22 mouse cellular contexts compared by ENCODE assay signal in genomic region chr1:107360898-107361297, GRCm38 (mm10). TPM values are rescaled to one million over a fixed set of nuclear protein-coding genes. Genes with fewer than 3 reads are reported as not detected.
DNase-seq lines count a peak whose midpoint lies in the region; ATAC-seq lines count a peak whose summit lies in the region.
"Had no signal": no experiment of that assay in that cellular context is flagged by ENCODE, and none has a peak within 500 bp of the region (broad histone marks: within the 10 kb centered on the region; RNA-seq: fewer than 3 reads in every experiment).

TSS of gene Serpinb11 (plus strand) at chr1:107361198.

- no peak for ATAC-seq in limb, embryonic 15.5 days (ENCODE audit: insufficient number of reproducible peaks, low FRiP score, low TSS enrichment, low read depth)
- no peak for ATAC-seq in stomach, embryonic 16.5 days (ENCODE audit: insufficient read depth, low FRiP score)
- ATAC-seq: forebrain, embryonic 13.5 days; forebrain, embryonic 15.5 days; forebrain, postnatal 0 days had no signal

- H3K36me3 ChIP-seq in limb, embryonic 15.5 days = no peaks in the 10 kb centered on the region
- H3K36me3 ChIP-seq in limb, embryonic 10.5 days = no peaks in the 10 kb centered on the region
- H3K36me3 ChIP-seq in stomach, embryonic 16.5 days (ENCODE audit: control insufficient read depth, insufficient read depth, low read length) = no peaks in the 10 kb centered on the region
- H3K36me3 ChIP-seq: embryonic facial prominence, embryonic 12.5 days; forebrain, embryonic 15.5 days had no signal

- 60% methylated on average over 1 of the region's 1 CpGs for WGBS in limb, embryonic 15.5 days
- WGBS in limb, embryonic 10.5 days = 74% methylated on average over 1 of the region's 1 CpGs
- WGBS in stomach, embryonic 16.5 days = 59% methylated on average over 1 of the region's 1 CpGs

- no peaks in the 10 kb centered on the region for H3K4me1 ChIP-seq in limb, embryonic 15.5 days
- no peaks in the 10 kb centered on the region for H3K4me1 ChIP-seq in limb, embryonic 10.5 days
- H3K4me1 ChIP-seq in stomach, embryonic 16.5 days (ENCODE audit: control insufficient read depth, insufficient read depth, low read length) = no peaks in the 10 kb centered on the region
- H3K4me1 ChIP-seq: embryonic facial prominence, embryonic 12.5 days; forebrain, embryonic 13.5 days; forebrain, embryonic 15.5 days had no signal

- no peak within 1 kb of the TSS for H3K9ac ChIP-seq in limb, embryonic 15.5 days
- no peak within 1 kb of the TSS for H3K9ac ChIP-seq in stomach, embryonic 16.5 days (ENCODE audit: low read length)
- H3K9ac ChIP-seq: embryonic facial prominence, embryonic 12.5 days; forebrain, embryonic 13.5 days; forebrain, embryonic 15.5 days; forebrain, postnatal 0 days had no signal

- H3K4me3 ChIP-seq in limb, embryonic 15.5 days = no peak within 1 kb of the TSS
- H3K4me3 ChIP-seq in limb, embryonic 10.5 days = no peak within 1 kb of the TSS
- no peak within 1 kb of the TSS for H3K4me3 ChIP-seq in stomach, embryonic 16.5 days (replicated peaks; ENCODE audit: low read length)
- H3K4me3 ChIP-seq: embryonic facial prominence, embryonic 12.5 days; forebrain, embryonic 13.5 days; forebrain, embryonic 15.5 days had no signal

- no peaks in the 10 kb centered on the region for H3K9me3 ChIP-seq in limb, embryonic 15.5 days
- no peaks in the 10 kb centered on the region for H3K9me3 ChIP-seq in limb, embryonic 10.5 days (replicated peaks)
- no peaks in the 10 kb centered on the region for H3K9me3 ChIP-seq in stomach, embryonic 16.5 days (replicated peaks; ENCODE audit: control insufficient read depth, low read length)
- H3K9me3 ChIP-seq: embryonic facial prominence, embryonic 12.5 days; forebrain, embryonic 13.5 days; forebrain, embryonic 15.5 days had no signal

- H3K27ac ChIP-seq in limb, embryonic 15.5 days = no peak within 1 kb of the TSS
- H3K27ac ChIP-seq in limb, embryonic 10.5 days = no peak within 1 kb of the TSS
- H3K27ac ChIP-seq in stomach, embryonic 16.5 days (ENCODE audit: low read length) = no peak within 1 kb of the TSS
- H3K27ac ChIP-seq: embryonic facial prominence, embryonic 12.5 days; forebrain, embryonic 13.5 days; forebrain, embryonic 15.5 days had no signal

- no peaks in the 10 kb centered on the region for H3K27me3 ChIP-seq in limb, embryonic 15.5 days
- no peaks in the 10 kb centered on the region for H3K27me3 ChIP-seq in limb, embryonic 10.5 days (ENCODE audit: low read depth, poor library complexity, severe bottlenecking)
- H3K27me3 ChIP-seq in stomach, embryonic 16.5 days (ENCODE audit: control insufficient read depth, insufficient read depth, low read length) = no peaks in the 10 kb centered on the region
- H3K27me3 ChIP-seq: embryonic facial prominence, embryonic 12.5 days; forebrain, embryonic 13.5 days; forebrain, embryonic 15.5 days had no signal

- H3K4me2 ChIP-seq in limb, embryonic 15.5 days = no peak within 1 kb of the TSS
- H3K4me2 ChIP-seq in stomach, embryonic 16.5 days (ENCODE audit: low read depth, low read length) = no peak within 1 kb of the TSS
- H3K4me2 ChIP-seq: embryonic facial prominence, embryonic 12.5 days; forebrain, embryonic 13.5 days; forebrain, embryonic 15.5 days had no signal

- no peak for DNase-seq in limb, embryonic 10.5 days (ENCODE audit: low spot score)
- DNase-seq in spleen, adult 18-20 months = no peak
- DNase-seq in kidney, adult 11 months = no peak
- DNase-seq: adrenal gland, adult 2 months; adrenal gland, postnatal 10 days; adrenal gland, postnatal 25 days; cerebellum, adult 11 months; cerebellum, adult 18-20 months; cerebellum, adult 8-10 months; cerebellum, adult 9-11 months; cerebellum, postnatal 14 days; cerebellum, postnatal 36 days; embryo, embryonic 11 days; forebrain, postnatal 0 days had no signal

RNA-seq across cellular contexts. Expression of gene Serpinb11, which starts in this region (rescaled TPM):
- polyA plus RNA-seq in limb, embryonic 15.5 days (2015; fragmentation: Nextera tagmentation; extraction: Ambion mirVana) = 17.9 and 20.7 TPM in 2 replicates
- not detected in 2 replicates for polyA plus RNA-seq in limb, embryonic 10.5 days (2016; fragmentation: Nextera tagmentation; extraction: Ambion mirVana)
- polyA plus RNA-seq in stomach, embryonic 16.5 days (2015; fragmentation: Nextera tagmentation; extraction: Ambion mirVana) = 14.5 and 22.4 TPM in 2 replicates
- polyA plus RNA-seq: adrenal gland, adult 2 months; brain, embryonic 14.5 days; C2C12; embryonic facial prominence, embryonic 12.5 days; forebrain, embryonic 11.5 days; forebrain, embryonic 13.5 days; forebrain, embryonic 15.5 days; forebrain, postnatal 0 days had no signal

Comparison
In these comparisons a context has a peak if more than half of its experiments do, and no peak if none do; other contexts are left out.
1. RNA of gene Serpinb11 (polyA plus RNA-seq): 17.9 to 20.7 TPM in limb, embryonic 15.5 days and 14.5 to 22.4 TPM in stomach, embryonic 16.5 days; not detected in limb, embryonic 10.5 days; every median in the first group is over 10 times any median in the second.